Mouse (Mus musculus) ZHBTc4 (cell line): Measurements from ENCODE around the gene Olfr1443.

Experiments
- DNase-seq: peaks from one replicate; pipeline ENCODE4 v3.0.0-alpha.2; 2011; ENCODE audit warnings: low read depth, low spot score

The Olfr1443 gene

GRCm38 (mm10) chr19:12731950-12732349 lies 54.0 kb downstream of the Olfr1443 start:
- peak; percentile 83 for DNase-seq
